Comparison of ENCODE assay signal across 16 mouse cellular contexts in genomic region chr11:64505924-64506323, GRCm38 (mm10).
"Had no signal": no experiment of that assay in that cellular context is flagged by ENCODE, and none has a peak within 500 bp of the region (broad histone marks: within the 10 kb centered on the region; RNA-seq: fewer than 3 reads in every experiment).

No protein-coding gene starts in this region.

- H3K36me3 ChIP-seq: midbrain, embryonic 10.5 days; midbrain, embryonic 12.5 days; neural tube, embryonic 12.5 days had no signal

- H3K27ac ChIP-seq: midbrain, embryonic 10.5 days; midbrain, embryonic 12.5 days; neural tube, embryonic 12.5 days had no signal

- H3K27me3 ChIP-seq: midbrain, embryonic 12.5 days; neural tube, embryonic 12.5 days had no signal

- DNase-seq: lung, adult 18-20 months; lung, postnatal 10 days; lung, postnatal 4 days; midbrain, embryonic 14.5 days; retina, postnatal 1 day; right cerebral cortex, adult 18-20 months; right cerebral cortex, postnatal 25 days; right cerebral cortex, postnatal 4 days; spleen, adult 18-20 months; thymus, adult 18-20 months; thymus, postnatal 14 days; thymus, postnatal 36 days had no signal

- H3K4me2 ChIP-seq: lung, embryonic 14.5 days; midbrain, embryonic 12.5 days; neural tube, embryonic 12.5 days had no signal

- H3K4me3 ChIP-seq: midbrain, embryonic 10.5 days; midbrain, embryonic 12.5 days; neural tube, embryonic 12.5 days had no signal

- H3K4me1 ChIP-seq: midbrain, embryonic 10.5 days; midbrain, embryonic 12.5 days had no signal
